Mouse (Mus musculus) brain, embryonic 14.5 days (tissue): Measurements from ENCODE around the gene Myg1.

Source experiments
- CTCF ChIP-seq: fragments of 200-500 bp; IDR thresholded peaks from 2 replicates; pipeline ENCODE4 v1.5.1; 2012; ENCODE audit warnings: inconsistent platforms, mild to moderate bottlenecking, moderate library complexity, borderline replicate concordance; ENCODE audit not compliant: insufficient read depth, insufficient read length; ENCODE audit errors: extremely low read depth
- POLR2A ChIP-seq: fragments of 200-500 bp; IDR thresholded peaks from 2 replicates; pipeline ENCODE4 v1.6.1; 2012; ENCODE audit warnings: mild to moderate bottlenecking, inconsistent platforms, borderline replicate concordance; ENCODE audit not compliant: poor library complexity, insufficient read depth, insufficient read length, severe bottlenecking; ENCODE audit errors: extremely low read depth

- no peak for TF ChIP-seq CTCF
- TF ChIP-seq POLR2A: no peak
Measured at GRCm38 (mm10) chr15:102336946-102337345, 5.4 kb downstream of the Myg1 start.
